Mouse (Mus musculus): ENCODE measurements around the gene Hand1.

The Hand1 gene

DNA sequence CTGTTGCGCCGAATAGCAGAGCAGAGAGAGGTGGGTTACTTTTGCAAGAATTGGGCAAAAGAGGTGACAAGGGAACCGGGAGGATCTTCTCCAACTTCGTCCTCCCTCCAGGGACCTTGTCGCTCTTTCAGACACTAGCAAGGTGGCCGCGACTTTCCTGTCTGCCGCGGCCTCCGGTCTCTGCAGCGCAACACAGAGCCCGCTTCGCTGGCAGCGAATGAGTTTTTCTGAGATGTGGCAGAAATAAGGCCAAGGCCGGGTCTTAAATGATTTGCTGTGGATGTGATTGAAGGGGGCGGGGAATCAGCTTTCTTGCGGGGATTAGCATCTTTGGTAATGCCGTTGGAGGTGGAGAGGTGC, 30.1 kb downstream of the Hand1 start:
- DNase-seq (ENCODE audit: extremely low read depth, low read depth), result no peak

GRCm38 (mm10) chr11:57801766-57802510, 30.7 kb downstream of the Hand1 start:
- no peak for DNase-seq (ENCODE audit: extremely low read depth, low read depth)

- DNase-seq (ENCODE audit: extremely low read depth, low read depth), result peak; percentile 84
Observed at GRCm38 (mm10) chr11:57800971-57801765, 31.4 kb downstream of the Hand1 start, which contains the start of gene Sap30l. Gene Sap30l (plus strand): TSS chr11:57801637.

- DNase-seq (ENCODE audit: extremely low read depth, low read depth), result no peak
Observed at GRCm38 (mm10) chr11:57800266-57800951, 32.2 kb downstream of the Hand1 start.

DNA sequence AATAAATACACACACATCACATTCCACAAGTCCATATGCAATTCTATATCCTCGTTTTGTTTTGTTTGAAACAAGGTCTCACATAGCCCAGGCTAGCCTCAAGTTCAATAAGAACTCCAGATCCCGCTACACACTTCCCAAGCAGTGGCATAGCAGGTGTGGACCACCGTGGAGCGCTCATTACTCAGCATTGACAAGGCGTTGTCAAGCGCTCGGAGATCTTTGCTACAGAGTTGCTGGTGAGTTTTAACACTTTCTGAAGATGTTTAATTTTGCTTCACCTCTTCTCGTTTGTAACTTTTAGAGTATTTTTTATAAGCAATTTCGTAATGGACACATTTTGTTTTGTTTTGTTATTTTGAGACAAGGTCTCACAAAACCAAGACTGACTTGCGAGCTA, 33.2 kb downstream of the Hand1 start:
- no peak for DNase-seq (ENCODE audit: extremely low read depth, low read depth)

GRCm38 (mm10) chr11:57797828-57798227, 34.8 kb downstream of the Hand1 start:
- no peak for DNase-seq (ENCODE audit: extremely low read depth, low read depth)

- DNase-seq (ENCODE audit: extremely low read depth, low read depth), result no peak
Observed at GRCm38 (mm10) chr11:57795086-57795485, 37.5 kb downstream of the Hand1 start.

- no peak for DNase-seq (ENCODE audit: extremely low read depth, low read depth)
Observed at GRCm38 (mm10) chr11:57790866-57791535, 41.6 kb downstream of the Hand1 start.

DNA sequence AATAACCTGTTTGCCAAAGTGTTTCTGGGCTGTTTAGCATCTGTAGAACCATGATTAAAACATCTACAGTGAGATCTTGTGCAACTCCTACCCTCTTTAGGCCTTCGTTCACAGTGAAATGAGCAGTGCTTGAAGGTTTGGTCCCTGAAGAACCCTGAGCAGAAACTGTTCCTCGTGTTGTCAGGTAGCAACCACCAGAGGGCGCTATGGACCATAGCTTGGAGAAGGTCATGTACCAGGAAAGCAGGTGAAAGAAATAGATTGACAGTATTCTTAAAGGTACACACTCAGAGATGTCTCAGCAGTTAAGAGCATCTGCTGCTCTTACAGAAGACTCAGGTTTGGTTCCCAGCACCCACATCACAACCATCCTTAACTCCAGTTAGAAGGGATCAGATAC, 44.7 kb downstream of the Hand1 start:
- no peak for DNase-seq (ENCODE audit: extremely low read depth, low read depth)

GRCm38 (mm10) chr11:57786616-57787418, 45.8 kb downstream of the Hand1 start:
- DNase-seq (ENCODE audit: extremely low read depth, low read depth), result no peak

DNA sequence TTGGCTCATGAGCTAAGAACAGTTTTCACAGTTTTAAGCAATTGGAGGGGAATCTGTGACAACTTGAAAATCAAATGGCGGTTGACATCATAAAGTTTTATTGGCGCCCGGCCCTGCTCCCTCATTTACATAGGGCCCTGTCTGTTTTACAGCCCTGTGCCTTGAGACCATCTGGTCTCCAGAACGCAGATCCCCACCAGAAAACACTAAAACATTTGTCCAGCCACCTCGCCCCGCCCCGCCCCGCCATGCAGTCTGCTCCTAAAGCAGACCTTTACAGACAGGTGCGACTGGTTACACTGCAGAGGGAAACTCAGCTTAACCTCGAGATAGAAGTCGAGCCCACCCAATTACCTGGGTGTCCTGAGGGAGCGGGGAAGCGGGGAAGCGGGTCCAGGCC, 52.8 kb downstream of the Hand1 start:
- no peak for DNase-seq (ENCODE audit: extremely low read depth, low read depth)

Data from MEL-GATA-1-ER (cell line).